Mouse (Mus musculus): ENCODE data around the gene Parpbp. TPM values are rescaled to one million over a fixed set of nuclear protein-coding genes. Genes with fewer than 3 reads are reported as not detected.

The Parpbp gene
- total RNA-seq, 1 experiment = 19.4 TPM

DNA sequence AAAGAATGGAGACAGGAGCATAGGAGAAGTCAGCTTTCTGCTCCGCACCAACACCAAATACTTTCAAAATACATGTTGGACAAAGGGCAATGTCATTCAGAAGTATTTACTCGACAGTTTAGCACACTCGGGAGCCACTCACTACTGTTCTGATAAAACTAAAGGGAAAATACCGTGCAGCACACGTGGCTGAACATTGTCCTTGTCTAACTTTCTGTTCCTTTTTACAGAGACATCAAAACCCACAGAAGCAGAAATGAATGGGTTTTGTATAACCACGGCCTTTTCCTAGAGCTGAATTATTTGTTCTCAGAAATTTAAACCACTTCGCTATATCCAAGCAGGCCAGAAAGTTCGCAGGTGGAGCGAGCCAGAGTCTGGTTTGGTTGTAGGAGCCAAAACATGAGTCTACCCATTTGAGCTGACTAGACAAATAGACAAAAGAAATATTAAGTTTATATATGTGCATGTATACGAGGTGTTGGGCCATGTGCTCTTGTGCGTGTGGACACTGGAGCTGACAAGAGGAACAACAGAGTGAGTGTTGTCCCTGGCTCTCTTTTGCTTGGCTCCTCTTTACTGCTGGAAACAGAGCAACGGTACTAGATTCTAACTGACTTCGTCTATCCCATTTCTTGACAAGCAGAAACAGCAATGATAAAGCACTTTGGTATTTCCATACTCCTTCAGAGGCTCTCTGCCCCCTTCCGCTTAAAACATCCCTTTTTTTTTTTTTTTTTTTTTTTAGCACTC, 92.3 kb downstream of the Parpbp start:
- Histone ChIP-seq H3K36me3 (ENCODE audit: control insufficient read depth, insufficient read depth, low read length, poor library complexity, severe bottlenecking) (no peaks in the 10 kb centered on the region), H3K27ac (ENCODE audit: insufficient read depth, low read depth, low read length, poor library complexity, severe bottlenecking) (no peak overlapping the region), H3K9ac (ENCODE audit: insufficient read depth, low read depth, low read length, poor library complexity, severe bottlenecking) (no peak overlapping the region), H3K4me1 (ENCODE audit: control insufficient read depth in 2 of 2, insufficient read depth in 2 of 2, low read length in 2 of 2, poor library complexity in 1 of 2) (no peaks in the 10 kb centered on the region), H3K4me3 (ENCODE audit: insufficient read depth in 1 of 2, low read depth in 1 of 2, low read length in 2 of 2, poor library complexity in 1 of 2, severe bottlenecking in 1 of 2) (no peak overlapping the region), H3K9me3 (ENCODE audit: control insufficient read depth, insufficient read depth, low read depth, low read length) (no peaks in the 10 kb centered on the region)
- DNase-seq (ENCODE audit: low read depth, low spot score) = no peak
- TF ChIP-seq ZNF384 (IDR thresholded peaks at IDR 0.05; ENCODE audit: low read depth, low read length) (no peak), CHD2 (IDR thresholded peaks at IDR 0.05; ENCODE audit: low read depth, low read length) (no peak), HCFC1 (IDR thresholded peaks at IDR 0.05; ENCODE audit: borderline replicate concordance, insufficient read depth, low read length) (no peak), MAFK (IDR thresholded peaks at IDR 0.05; ENCODE audit: insufficient read depth, low read depth, low read length) (no peak), ZC3H11A (IDR thresholded peaks at IDR 0.05; ENCODE audit: borderline replicate concordance, low read depth, low read length) (no peak)
- in situ Hi-C loops (cut with MboI; ENCODE audit: low sequenced_read_pairs in 2 of 2, unreplicated experiment in 2 of 2) = no loop called here

- in situ Hi-C loops (cut with MboI; ENCODE audit: low sequenced_read_pairs in 2 of 2, unreplicated experiment in 2 of 2) = no loop called here
- DNase-seq (ENCODE audit: low read depth, low spot score) = no peak
- Histone ChIP-seq H3K9me3 (ENCODE audit: control insufficient read depth, insufficient read depth, low read depth, low read length) (no peaks in the 10 kb centered on the region), H3K36me3 (ENCODE audit: control insufficient read depth, insufficient read depth, low read length, poor library complexity, severe bottlenecking) (no peaks in the 10 kb centered on the region), H3K9ac (ENCODE audit: insufficient read depth, low read depth, low read length, poor library complexity, severe bottlenecking) (no peak overlapping the region), H3K27ac (ENCODE audit: insufficient read depth, low read depth, low read length, poor library complexity, severe bottlenecking) (no peak overlapping the region), H3K4me1 (ENCODE audit: control insufficient read depth in 2 of 2, insufficient read depth in 2 of 2, low read length in 2 of 2, poor library complexity in 1 of 2) (no peaks in the 10 kb centered on the region), H3K4me3 (ENCODE audit: insufficient read depth in 1 of 2, low read depth in 1 of 2, low read length in 2 of 2, poor library complexity in 1 of 2, severe bottlenecking in 1 of 2) (no peak overlapping the region)
- TF ChIP-seq ZC3H11A (IDR thresholded peaks at IDR 0.05; ENCODE audit: borderline replicate concordance, low read depth, low read length) = no peak
- TF ChIP-seq MAFK (IDR thresholded peaks at IDR 0.05; ENCODE audit: insufficient read depth, low read depth, low read length) = no peak
- TF ChIP-seq CHD2 (IDR thresholded peaks at IDR 0.05; ENCODE audit: low read depth, low read length) = no peak
- TF ChIP-seq ZNF384 (IDR thresholded peaks at IDR 0.05; ENCODE audit: low read depth, low read length) = no peak
Measured at GRCm38 (mm10) chr10:88046098-88046771, 100.5 kb downstream of the Parpbp start.

DNA sequence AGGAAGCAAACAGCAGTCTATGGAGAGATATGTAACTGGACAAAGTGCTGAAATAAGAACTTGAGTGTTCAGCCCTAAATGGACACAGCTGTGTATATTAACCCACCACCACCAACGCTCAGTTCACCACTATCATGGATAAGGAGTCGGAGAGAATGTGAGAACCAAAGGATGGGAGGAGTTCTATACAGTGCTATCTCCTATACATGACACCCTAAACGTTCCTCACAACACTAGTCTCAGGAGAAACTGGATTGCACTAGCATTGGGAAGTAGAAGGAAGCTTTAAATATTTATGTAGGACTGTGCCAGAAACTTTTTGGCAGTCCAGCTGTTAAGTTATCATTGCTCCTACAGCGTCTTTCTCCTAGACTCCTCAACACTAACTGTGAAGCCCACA, 102.4 kb downstream of the Parpbp start:
- no peaks in the 10 kb centered on the region for H3K36me3 ChIP-seq (ENCODE audit: control insufficient read depth, insufficient read depth, low read length, poor library complexity, severe bottlenecking)
- in situ Hi-C loops (cut with MboI; ENCODE audit: low sequenced_read_pairs in 2 of 2, unreplicated experiment in 2 of 2) = no loop called here

More for the DNA sequence above, 102.4 kb downstream of the Parpbp start:
- Histone ChIP-seq H3K9me3 (ENCODE audit: control insufficient read depth, insufficient read depth, low read depth, low read length) (no peaks in the 10 kb centered on the region), H3K4me3 (ENCODE audit: insufficient read depth in 1 of 2, low read depth in 1 of 2, low read length in 2 of 2, poor library complexity in 1 of 2, severe bottlenecking in 1 of 2) (no peak overlapping the region), H3K27ac (ENCODE audit: insufficient read depth, low read depth, low read length, poor library complexity, severe bottlenecking) (no peak overlapping the region), H3K9ac (ENCODE audit: insufficient read depth, low read depth, low read length, poor library complexity, severe bottlenecking) (no peak overlapping the region), H3K4me1 (ENCODE audit: control insufficient read depth in 2 of 2, insufficient read depth in 2 of 2, low read length in 2 of 2, poor library complexity in 1 of 2) (no peaks in the 10 kb centered on the region)
- no peak for DNase-seq (ENCODE audit: low read depth, low spot score)
- TF ChIP-seq ZC3H11A (IDR thresholded peaks at IDR 0.05; ENCODE audit: borderline replicate concordance, low read depth, low read length) = no peak
- no peak for TF ChIP-seq HCFC1 (IDR thresholded peaks at IDR 0.05; ENCODE audit: borderline replicate concordance, insufficient read depth, low read length)

Other genes with a start within 250 kb of the Parpbp start
- gene Pmch, start 55.9 kb downstream of the Parpbp start, total RNA-seq (2012; rRNA removed) = not detected in 2 replicates
- gene Nup37, start 51 bp upstream of the Parpbp start, total RNA-seq (2012; rRNA removed) = 53.9 and 69.3 TPM in 2 replicates
- gene Washc3, start 54.2 kb upstream of the Parpbp start, total RNA-seq (2012; rRNA removed) = 25.8 and 39.9 TPM in 2 replicates
- gene Dram1, start 232.1 kb upstream of the Parpbp start, total RNA-seq (2012; rRNA removed) = 1.3 and 3.3 TPM in 2 replicates
- gene Gnptab, start 232.2 kb upstream of the Parpbp start, total RNA-seq (2012; rRNA removed) = 25.1 and 34.0 TPM in 2 replicates

Measured in ES-E14 (cell line).